Mouse (Mus musculus) cerebellum, adult (tissue): ENCODE data around the gene Olfr1497.
"Not testable (repeated sequence)": the region's sequence is repeated elsewhere in the genome, so short reads cannot be mapped to it uniquely, and the experiment has no call there.

Experiments
- ATAC-seq: cut with Nextera tagmentation; 2 replicates; pipeline ENCODE4 v1.9.2; 2017; ENCODE audit warnings: mild to moderate bottlenecking, moderate library complexity, mixed read lengths; ENCODE audit not compliant: insufficient number of reproducible peaks, low FRiP score, low TSS enrichment

Gene Olfr1497

GRCm38 (mm10) chr19:13798102-13798501 is at the start of gene Olfr1497:
Gene Olfr1497 (minus strand): TSS chr19:13798202.
- no peak for ATAC-seq

- no peak for ATAC-seq
Observed at GRCm38 (mm10) chr19:13830388-13830787, 32.4 kb upstream of the Olfr1497 start, which contains the start of gene Olfr1500. Gene Olfr1500 (minus strand): TSS chr19:13830488.

- no peak for ATAC-seq
Observed at GRCm38 (mm10) chr19:13828447-13828846, 30.4 kb upstream of the Olfr1497 start.

- ATAC-seq = no peak
Observed at GRCm38 (mm10) chr19:13820847-13821246, 22.8 kb upstream of the Olfr1497 start.

GRCm38 (mm10) chr19:13819347-13819746 is 21.3 kb upstream of the Olfr1497 start, which contains the start of gene Olfr1499:
Gene Olfr1499 (minus strand): TSS chr19:13819447.
- no peak for ATAC-seq

- no peak for ATAC-seq
Observed at GRCm38 (mm10) chr19:13818827-13819226, 20.8 kb upstream of the Olfr1497 start.

- no peak for ATAC-seq
Observed at GRCm38 (mm10) chr19:13812823-13813222, 14.8 kb upstream of the Olfr1497 start.

- not testable (repeated sequence) for ATAC-seq
Observed at GRCm38 (mm10) chr19:13805486-13805885, 7.5 kb upstream of the Olfr1497 start.

- no peak for ATAC-seq
Observed at GRCm38 (mm10) chr19:13777578-13777977, 20.4 kb downstream of the Olfr1497 start, which contains the start of gene Olfr1496. Gene Olfr1496 (plus strand): TSS chr19:13777878.

GRCm38 (mm10) chr19:13768565-13769276 is 29.3 kb downstream of the Olfr1497 start:
- peak; percentile 56; the same call in 1 of the 2 replicates for ATAC-seq

- ATAC-seq = no peak
Observed at GRCm38 (mm10) chr19:13764306-13764705, 33.7 kb downstream of the Olfr1497 start, which contains the start of gene Olfr1495. Gene Olfr1495 (plus strand): TSS chr19:13764606.

- no peak for ATAC-seq
Observed at GRCm38 (mm10) chr19:13749366-13749765, 48.6 kb downstream of the Olfr1497 start.
